Mouse (Mus musculus) hindbrain, embryonic 15.5 days (tissue): ENCODE data around the gene R3hdm2. TPM values are rescaled to one million over a fixed set of nuclear protein-coding genes. Genes with fewer than 3 reads are reported as not detected.

Experiments used
- ATAC-seq: fragments of 200-750 bp; cut with Nextera tagmentation; 2 replicates; pipeline ENCODE4 v1.8.0; 2017; ENCODE audit warnings: low read depth, moderate number of reproducible peaks, moderate TSS enrichment; ENCODE audit not compliant: low FRiP score
- H3K27ac ChIP-seq: fragments of 300-500 bp; sonication (generic); replicated peaks from 2 replicates; pipeline ENCODE4 v1.5.1; 2015; ENCODE audit warnings: mild to moderate bottlenecking, inconsistent platforms
- H3K27me3 ChIP-seq: fragments of 300-500 bp; sonication (generic); 2 replicates; pipeline ENCODE4 v1.6.1; 2015; ENCODE audit warnings: control low read depth, inconsistent platforms
- H3K36me3 ChIP-seq: fragments of 300-500 bp; sonication (generic); 2 replicates; pipeline ENCODE4 v1.6.1; 2015; ENCODE audit warnings: control low read depth, inconsistent platforms
- H3K4me1 ChIP-seq: fragments of 300-500 bp; sonication (generic); replicated peaks from 2 replicates; pipeline ENCODE4 v1.6.1; 2015; ENCODE audit warnings: control low read depth, inconsistent platforms
- H3K4me2 ChIP-seq: fragments of 300-500 bp; sonication (generic); 2 replicates; pipeline ENCODE4 v1.6.1; 2015; ENCODE audit warnings: moderate library complexity, mild to moderate bottlenecking, inconsistent platforms
- H3K4me3 ChIP-seq: fragments of 300-500 bp; sonication (generic); 2 replicates; pipeline ENCODE4 v1.5.1; 2015; ENCODE audit warnings: mild to moderate bottlenecking, inconsistent platforms
- H3K9ac ChIP-seq: fragments of 300-500 bp; sonication (generic); 2 replicates; pipeline ENCODE4 v1.6.1; 2015; ENCODE audit warnings: inconsistent platforms
- H3K9me3 ChIP-seq: fragments of 300-500 bp; sonication (generic); 2 replicates; pipeline ENCODE4 v1.6.1; 2016; ENCODE audit warnings: control low read depth, inconsistent platforms
- WGBS: fragments of 180-500 bp; shearing (Covaris S2); methylation state at CpG from one replicate; pipeline ENCODE4 v1.1.7; 2015; 5-methylcytosine and 5-hydroxymethylcytosine counted together
- polyA plus RNA-seq: library from polyadenylated mRNA; unstranded; fragments of >200 nt; fragmentation: Nextera tagmentation; extraction: Ambion mirVana; gene quantifications from 2 replicates; pipeline ENCODE4 v1.2.1, GENCODE M21; 2015

R3hdm2 gene
- polyA plus RNA-seq, 1 experiment from 2014 or later: 38.8 TPM

GRCm38 (mm10) chr10:127509051-127509836 is 129.1 kb downstream of the R3hdm2 start:
- Histone ChIP-seq H3K27ac (peak overlapping the region; percentile 99), H3K4me3 (peak overlapping the region; percentile 40), H3K4me2 (peak overlapping the region; percentile 74), H3K4me1 (peaks cover 69% of the 10 kb centered on the region), H3K9ac (peak overlapping the region; percentile 44), H3K36me3 (no peaks in the 10 kb centered on the region), H3K27me3 (0 out of 2 replicates have a peak, but pooled peaks cover 3% of the 10 kb centered on the region), H3K9me3 (no peaks in the 10 kb centered on the region)
- peak; percentile 68 for ATAC-seq
- under 1% methylated on average over 35 of the region's 35 CpGs for WGBS

DNA sequence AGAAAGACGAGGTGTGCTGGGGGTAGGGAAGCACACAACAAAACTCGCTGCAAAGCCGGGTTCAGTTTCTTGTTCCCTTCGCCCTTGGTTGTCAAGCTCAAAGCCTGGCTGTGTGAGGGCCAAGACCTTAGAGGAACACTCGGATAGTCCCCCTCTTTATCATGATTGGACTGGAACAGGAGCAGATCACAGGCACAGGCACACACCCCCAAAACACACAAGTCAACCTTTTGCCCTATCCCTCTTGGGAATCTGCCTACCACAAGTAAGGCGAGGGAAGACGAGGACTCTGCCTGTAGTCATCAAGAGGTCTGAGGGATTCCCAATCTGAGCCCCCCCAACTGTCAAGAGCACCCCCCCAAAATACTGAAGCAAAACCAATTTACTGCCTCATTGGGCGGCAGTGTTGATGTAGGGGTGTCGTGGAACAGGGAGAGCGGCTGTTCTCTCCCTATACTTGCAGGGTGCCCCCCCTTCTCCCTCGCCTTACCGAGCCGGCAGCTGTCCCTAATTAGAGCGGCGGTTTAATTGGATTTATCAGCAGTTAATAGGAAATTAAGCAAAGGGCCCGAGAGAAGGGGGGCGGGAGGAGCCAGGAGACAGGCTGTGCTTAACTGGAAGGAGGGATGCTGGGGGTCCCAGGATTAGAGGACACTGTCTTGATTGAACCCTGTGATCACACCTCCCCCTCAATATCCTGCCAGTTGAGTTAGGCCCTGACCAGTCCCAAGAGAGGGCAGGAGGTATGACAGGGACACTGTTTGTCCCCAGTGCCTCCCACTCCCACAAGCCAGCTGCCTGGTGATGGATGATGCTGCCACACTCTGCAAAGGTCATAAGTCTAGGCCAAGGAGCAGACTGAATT is 129.9 kb downstream of the R3hdm2 start:
- no peak; the same call in 1 of the 2 replicates for ATAC-seq
- Histone ChIP-seq H3K27me3 (0 out of 2 replicates have a peak, but pooled peaks cover 3% of the 10 kb centered on the region), H3K9ac (peak overlapping the region; percentile 44), H3K27ac (peak overlapping the region; percentile 99), H3K9me3 (no peaks in the 10 kb centered on the region), H3K36me3 (no peaks in the 10 kb centered on the region), H3K4me2 (peak overlapping the region; percentile 74), H3K4me3 (peak overlapping the region; percentile 40), H3K4me1 (peaks cover 75% of the 10 kb centered on the region)
- WGBS: 6% methylated on average over 17 of the region's 17 CpGs

- Histone ChIP-seq H3K27ac (peak overlapping the region; percentile 99), H3K4me2 (peak overlapping the region; percentile 97), H3K27me3 (0 out of 2 replicates have a peak, but pooled peaks cover 3% of the 10 kb centered on the region), H3K36me3 (no peaks in the 10 kb centered on the region), H3K4me1 (peaks cover 84% of the 10 kb centered on the region), H3K4me3 (peak overlapping the region; percentile 42), H3K9ac (peak overlapping the region; percentile 65; the same call in 1 of the 2 replicates), H3K9me3 (no peaks in the 10 kb centered on the region)
- 10% methylated on average over 11 of the region's 11 CpGs for WGBS
- no peak for ATAC-seq
Measured at GRCm38 (mm10) chr10:127510895-127511617, 130.9 kb downstream of the R3hdm2 start.

GRCm38 (mm10) chr10:127511634-127512306 is 131.6 kb downstream of the R3hdm2 start:
- Histone ChIP-seq H3K9me3 (no peaks in the 10 kb centered on the region), H3K4me3 (peak overlapping the region; percentile 42), H3K9ac (peak overlapping the region; percentile 65), H3K27me3 (0 out of 2 replicates have a peak, but pooled peaks cover 3% of the 10 kb centered on the region), H3K4me1 (peaks cover 91% of the 10 kb centered on the region), H3K36me3 (no peaks in the 10 kb centered on the region), H3K4me2 (peak overlapping the region; percentile 97), H3K27ac (peak overlapping the region; percentile 99)
- ATAC-seq: peak; percentile 23
- WGBS: under 1% methylated on average over 46 of the region's 46 CpGs

GRCm38 (mm10) chr10:127512307-127512666 is 132.2 kb downstream of the R3hdm2 start:
- H3K4me3 ChIP-seq: peak overlapping the region; percentile 42
- no peaks in the 10 kb centered on the region for H3K27me3 ChIP-seq
- ATAC-seq: no peak
- peak overlapping the region; percentile 65 for H3K9ac ChIP-seq
- peak overlapping the region; percentile 99 for H3K27ac ChIP-seq
- peaks cover 96% of the 10 kb centered on the region for H3K4me1 ChIP-seq
- WGBS: under 1% methylated on average over 7 of the region's 7 CpGs
- H3K4me2 ChIP-seq: peak overlapping the region; percentile 97
- H3K9me3 ChIP-seq: no peaks in the 10 kb centered on the region
- no peaks in the 10 kb centered on the region for H3K36me3 ChIP-seq

DNA sequence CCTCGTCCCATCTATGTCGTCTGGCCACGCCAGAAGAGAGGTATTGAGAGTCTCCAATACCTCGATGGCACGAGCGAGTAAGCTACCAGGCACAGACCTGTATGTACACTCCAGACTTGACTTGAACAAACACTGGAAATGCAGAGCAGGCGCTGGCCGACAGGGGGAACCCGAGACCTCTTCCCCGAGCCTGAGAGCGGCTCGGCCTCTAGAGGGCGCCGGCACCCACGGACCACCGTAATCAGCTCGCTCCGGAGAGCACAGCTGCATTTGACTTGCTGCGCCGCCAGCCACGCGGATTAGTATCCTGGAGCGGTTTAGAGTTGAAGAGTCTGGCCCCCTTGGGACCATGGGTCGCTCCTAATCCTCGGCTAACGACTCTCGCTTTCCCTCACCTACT is 132.7 kb downstream of the R3hdm2 start:
- peak overlapping the region; percentile 9; the same call in 1 of the 2 replicates for H3K4me3 ChIP-seq
- H3K27me3 ChIP-seq: no peaks in the 10 kb centered on the region
- H3K4me2 ChIP-seq: peak overlapping the region; percentile 97
- peaks cover 94% of the 10 kb centered on the region for H3K4me1 ChIP-seq
- H3K27ac ChIP-seq: peak overlapping the region; percentile 99
- under 1% methylated on average over 27 of the region's 27 CpGs for WGBS
- no peaks in the 10 kb centered on the region for H3K9me3 ChIP-seq
- peaks cover 2% of the 10 kb centered on the region; the same call in 1 of the 2 replicates for H3K36me3 ChIP-seq
- peak; percentile 6; the same call in 1 of the 2 replicates for ATAC-seq
- H3K9ac ChIP-seq: peak overlapping the region; percentile 41

DNA sequence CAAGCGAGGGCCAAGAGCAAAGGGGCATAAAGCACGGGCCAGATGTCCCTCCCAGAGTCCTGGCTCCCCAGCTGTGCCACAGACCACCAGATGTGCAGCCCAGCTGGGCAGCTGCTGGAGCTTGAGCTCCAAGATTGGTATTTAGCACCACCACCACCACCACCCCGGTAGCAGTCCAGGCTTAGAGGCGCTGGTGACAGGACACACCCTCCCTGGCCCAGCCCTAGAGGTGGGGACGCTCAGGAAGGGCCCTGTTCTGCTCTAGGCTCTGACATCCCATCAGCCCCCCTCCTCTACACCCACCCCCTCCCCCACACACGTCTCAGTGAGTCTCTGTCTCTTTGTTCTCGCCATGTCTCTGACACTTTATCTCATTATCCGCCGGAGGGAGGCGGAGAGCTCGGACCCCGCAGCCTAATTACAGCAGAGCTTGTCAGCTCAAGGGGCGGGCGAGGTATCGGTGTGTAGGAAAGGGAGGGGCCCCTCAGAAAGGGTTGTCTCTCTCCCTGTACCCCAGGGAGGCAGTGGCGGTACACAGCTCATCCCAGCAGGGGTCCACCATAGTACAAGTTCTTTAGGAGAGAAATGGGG is 133.5 kb downstream of the R3hdm2 start:
- Histone ChIP-seq H3K9ac (peak overlapping the region; percentile 26), H3K9me3 (no peaks in the 10 kb centered on the region), H3K4me2 (peak overlapping the region; percentile 97), H3K4me1 (peaks cover 86% of the 10 kb centered on the region), H3K4me3 (peak overlapping the region; percentile 9; the same call in 1 of the 2 replicates), H3K27me3 (no peaks in the 10 kb centered on the region), H3K27ac (peak overlapping the region; percentile 99), H3K36me3 (peaks cover 9% of the 10 kb centered on the region)
- 2% methylated on average over 16 of the region's 16 CpGs for WGBS
- ATAC-seq: no peak

DNA sequence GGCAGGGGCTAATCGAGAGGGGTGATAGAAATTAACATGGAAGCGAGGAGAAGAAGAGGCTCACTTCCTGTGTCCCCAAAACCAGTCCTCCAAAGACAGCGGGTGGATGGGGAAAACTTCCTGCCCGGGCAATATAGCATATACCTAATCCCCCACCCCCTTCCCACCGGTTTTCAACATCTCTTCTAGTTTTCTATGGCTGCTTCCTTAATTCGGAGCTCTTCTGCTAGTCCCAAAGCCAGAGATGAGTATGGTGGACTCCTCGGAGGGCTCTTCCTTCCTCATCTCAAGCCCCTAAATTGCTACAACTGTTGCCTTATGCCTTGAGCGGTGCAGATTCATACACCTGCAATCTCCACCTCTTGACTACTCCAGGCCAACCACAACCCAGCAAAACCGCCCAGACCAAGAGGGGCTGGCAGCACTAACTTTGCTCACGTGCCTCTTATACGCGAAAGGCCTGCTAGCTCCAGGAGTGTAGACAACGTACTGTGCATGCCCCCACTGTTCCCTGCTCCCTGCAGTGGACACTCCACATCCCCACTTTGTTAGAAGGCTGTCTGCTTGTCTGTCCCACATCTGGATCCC is 134.1 kb downstream of the R3hdm2 start:
- no peak for ATAC-seq
- Histone ChIP-seq H3K36me3 (peaks cover 10% of the 10 kb centered on the region), H3K4me1 (peaks cover 80% of the 10 kb centered on the region), H3K4me3 (0 out of 2 replicates have a peak overlapping the region, but pooled peaks have one; percentile 9), H3K9me3 (no peaks in the 10 kb centered on the region), H3K27me3 (no peaks in the 10 kb centered on the region), H3K27ac (0 out of 2 replicates have a peak overlapping the region, but pooled peaks have one; percentile 99), H3K4me2 (peak overlapping the region; percentile 97; the same call in 1 of the 2 replicates), H3K9ac (no peak overlapping the region)
- 19% methylated on average over 13 of the region's 13 CpGs for WGBS

GRCm38 (mm10) chr10:127514764-127515163 is 134.6 kb downstream of the R3hdm2 start, which contains the start of gene Ndufa4l2:
TSS of gene Ndufa4l2 (plus strand) at chr10:127514967.
- peak within 1 kb of the TSS; percentile 97 for H3K4me2 ChIP-seq
- H3K27me3 ChIP-seq: no peaks in the 10 kb centered on the region
- ATAC-seq: no peak
- H3K27ac ChIP-seq: peak within 1 kb of the TSS; percentile 99; the same call in 1 of the 2 replicates
- 16% methylated on average over 6 of the region's 6 CpGs for WGBS
- peaks cover 75% of the 10 kb centered on the region for H3K4me1 ChIP-seq
- no peak within 1 kb of the TSS for H3K9ac ChIP-seq
- no peaks in the 10 kb centered on the region for H3K9me3 ChIP-seq
- 0 out of 2 replicates have a peak within 1 kb of the TSS, but pooled peaks have one; percentile 9 for H3K4me3 ChIP-seq
- H3K36me3 ChIP-seq: peaks cover 10% of the 10 kb centered on the region

- H3K27ac ChIP-seq: no peak overlapping the region
- peaks cover 68% of the 10 kb centered on the region for H3K4me1 ChIP-seq
- no peak overlapping the region for H3K4me3 ChIP-seq
Measured at GRCm38 (mm10) chr10:127515271-127515982, 135.3 kb downstream of the R3hdm2 start.

More at GRCm38 (mm10) chr10:127515271-127515982, 135.3 kb downstream of the R3hdm2 start:
- Histone ChIP-seq H3K4me2 (peak overlapping the region; percentile 6; the same call in 1 of the 2 replicates), H3K9me3 (no peaks in the 10 kb centered on the region), H3K27me3 (no peaks in the 10 kb centered on the region), H3K9ac (no peak overlapping the region), H3K36me3 (peaks cover 10% of the 10 kb centered on the region)
- no peak for ATAC-seq
- WGBS: 25% methylated on average over 9 of the region's 9 CpGs
